Mouse (Mus musculus) stomach, postnatal 0 days (tissue): ENCODE results near the gene Nuak1. TPM values are rescaled to one million over a fixed set of nuclear protein-coding genes. Genes with fewer than 3 reads are reported as not detected.
"Not testable (repeated sequence)": the region's sequence is repeated elsewhere in the genome, so short reads cannot be mapped to it uniquely, and the experiment has no call there.

Source experiments
- ATAC-seq: fragments of 200-750 bp; cut with Nextera tagmentation; 2 replicates; pipeline ENCODE4 v1.8.0; 2017; ENCODE audit not compliant: low FRiP score, low TSS enrichment
- DNase-seq: peaks from one replicate; pipeline ENCODE4 v3.0.0-alpha.2; 2016; ENCODE audit warnings: low spot score
- H3K27ac ChIP-seq: fragments of 300-500 bp; sonication (generic); replicated peaks from 2 replicates; pipeline ENCODE4 v1.5.1; 2014; ENCODE audit warnings: mild to moderate bottlenecking, control low read depth
- H3K27me3 ChIP-seq: fragments of 300-500 bp; sonication (generic); 2 replicates; pipeline ENCODE4 v1.6.1; 2014; ENCODE audit warnings: low read length; ENCODE audit not compliant: control insufficient read depth, insufficient read depth
- H3K36me3 ChIP-seq: fragments of 300-500 bp; sonication (generic); 2 replicates; pipeline ENCODE4 v1.6.1; 2014; ENCODE audit warnings: low read length, mixed read lengths; ENCODE audit not compliant: control insufficient read depth, insufficient read depth
- H3K4me1 ChIP-seq: fragments of 300-500 bp; sonication (generic); replicated peaks from 2 replicates; pipeline ENCODE4 v1.6.1; 2014; ENCODE audit warnings: antibody characterized with exemption; ENCODE audit not compliant: control insufficient read depth, insufficient read depth
- H3K4me2 ChIP-seq: fragments of 300-500 bp; sonication (generic); replicated peaks from 2 replicates; pipeline ENCODE4 v1.6.1; 2014; ENCODE audit warnings: low read depth, mild to moderate bottlenecking, control low read depth, moderate library complexity
- H3K4me3 ChIP-seq: fragments of 300-500 bp; sonication (generic); 2 replicates; pipeline ENCODE4 v1.5.1; 2014; ENCODE audit warnings: low read depth, low read length, control low read depth
- H3K9ac ChIP-seq: fragments of 300-500 bp; sonication (generic); 2 replicates; pipeline ENCODE4 v1.6.1; 2014; ENCODE audit warnings: mild to moderate bottlenecking, low read length, control low read depth, mixed read lengths
- H3K9me3 ChIP-seq: fragments of 300-500 bp; sonication (generic); 2 replicates; pipeline ENCODE4 v1.6.1; 2016; ENCODE audit warnings: low read length; ENCODE audit not compliant: control insufficient read depth
- CTCF ChIP-seq: IDR thresholded peaks from 2 replicates; pipeline ENCODE4 v1.5.1; 2016; ENCODE audit warnings: antibody characterized with exemption, low read depth, mild to moderate bottlenecking, moderate library complexity
- EP300 ChIP-seq: optimal IDR thresholded peaks from 2 replicates; pipeline ENCODE3; 2016; ENCODE audit warnings: antibody characterized with exemption
- WGBS: fragments of 180-500 bp; shearing (Covaris S2); extraction: QIAGEN DNeasy Blood & Tissue Kit; methylation state at CpG from one replicate; pipeline ENCODE4 v1.1.7; 2014; 5-methylcytosine and 5-hydroxymethylcytosine counted together
- polyA plus RNA-seq: library from polyadenylated mRNA; unstranded; fragments of >200 nt; fragmentation: Nextera tagmentation; extraction: Ambion mirVana; gene quantifications from 2 replicates; pipeline ENCODE4 v1.2.1, GENCODE M21; 2015

Nuak1 gene
- 0.35 and 0.40 TPM in 2 replicates for polyA plus RNA-seq

- 0% methylated on average over 54 of the region's 94 CpGs for WGBS
- ATAC-seq: peak; percentile 87
- TF ChIP-seq CTCF (peak; percentile 28; the same call in 1 of the 2 replicates), EP300 (no peak)
These were observed at the start of gene Nuak1 for GRCm38 (mm10) chr10:84440541-84441433. Nuak1 (minus strand) TSS chr10:84440597.

DNA sequence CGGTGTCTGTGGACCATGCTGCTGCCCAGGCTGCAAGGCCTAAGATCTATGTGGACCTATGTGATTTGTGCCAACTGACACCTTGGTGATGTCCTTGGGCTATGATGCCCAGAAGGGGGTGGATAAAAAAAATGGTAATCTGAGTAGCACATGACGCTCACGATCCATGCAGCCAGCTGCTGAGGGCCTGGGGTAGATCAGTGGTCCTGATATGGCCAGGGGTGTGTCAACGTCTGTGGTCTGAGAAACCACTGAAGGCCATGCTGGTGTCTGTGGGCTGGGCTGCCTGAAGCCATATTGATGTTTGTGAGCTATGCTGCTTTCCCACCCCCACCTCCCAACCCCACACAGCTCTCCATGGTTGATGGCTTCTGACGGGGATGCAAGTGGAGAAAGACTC is 49.7 kb upstream of the Nuak1 start:
- no peak for ATAC-seq
- no peak overlapping the region for H3K9ac ChIP-seq
- WGBS: 89% methylated on average over 5 of the region's 5 CpGs
- no peak for TF ChIP-seq EP300
- TF ChIP-seq CTCF: no peak
- H3K9me3 ChIP-seq: no peaks in the 10 kb centered on the region
- no peak overlapping the region for H3K27ac ChIP-seq
- no peak for DNase-seq
- H3K4me1 ChIP-seq: no peaks in the 10 kb centered on the region
- H3K27me3 ChIP-seq: no peaks in the 10 kb centered on the region
- no peak overlapping the region for H3K4me3 ChIP-seq
- H3K4me2 ChIP-seq: no peak overlapping the region
- H3K36me3 ChIP-seq: no peaks in the 10 kb centered on the region

More at GRCm38 (mm10) chr10:84440541-84441433, at the start of gene Nuak1:
- Histone ChIP-seq H3K36me3 (no peaks in the 10 kb centered on the region), H3K4me3 (peak within 1 kb of the TSS; percentile 78), H3K4me1 (peaks cover 2% of the 10 kb centered on the region), H3K4me2 (peak within 1 kb of the TSS; percentile 90), H3K9me3 (no peaks in the 10 kb centered on the region), H3K27me3 (no peaks in the 10 kb centered on the region), H3K27ac (peak within 1 kb of the TSS; percentile 95), H3K9ac (peak within 1 kb of the TSS; percentile 98)
- peak; percentile 83 for DNase-seq

DNA sequence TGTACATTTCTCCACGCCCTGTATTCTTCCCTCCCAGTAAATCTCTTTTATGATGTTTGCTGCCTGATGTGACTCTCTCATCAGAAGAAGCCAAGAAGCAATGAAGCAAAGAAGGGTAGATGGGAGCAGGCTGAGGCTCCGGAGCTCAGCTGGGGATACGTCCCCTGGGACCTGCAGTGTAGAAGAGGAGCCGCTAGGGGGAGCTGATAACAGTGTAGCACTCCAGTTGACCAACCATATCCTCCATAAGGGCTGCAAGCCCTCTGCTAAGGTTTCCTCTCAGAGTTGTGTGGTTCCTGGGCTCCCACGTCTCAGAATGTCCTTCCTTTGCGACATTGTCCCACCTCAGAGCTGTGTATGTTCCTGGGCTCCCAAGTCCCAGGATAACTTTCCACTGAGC is 47.9 kb upstream of the Nuak1 start:
- Histone ChIP-seq H3K36me3 (no peaks in the 10 kb centered on the region), H3K27ac (no peak overlapping the region), H3K9ac (no peak overlapping the region), H3K9me3 (no peaks in the 10 kb centered on the region), H3K4me3 (no peak overlapping the region), H3K27me3 (no peaks in the 10 kb centered on the region), H3K4me2 (no peak overlapping the region), H3K4me1 (no peaks in the 10 kb centered on the region)
- 41% methylated on average over 6 of the region's 6 CpGs for WGBS
- ATAC-seq (no peak), DNase-seq (peak; percentile 67)
- peak; percentile 77 for TF ChIP-seq CTCF
- TF ChIP-seq EP300: no peak

DNA sequence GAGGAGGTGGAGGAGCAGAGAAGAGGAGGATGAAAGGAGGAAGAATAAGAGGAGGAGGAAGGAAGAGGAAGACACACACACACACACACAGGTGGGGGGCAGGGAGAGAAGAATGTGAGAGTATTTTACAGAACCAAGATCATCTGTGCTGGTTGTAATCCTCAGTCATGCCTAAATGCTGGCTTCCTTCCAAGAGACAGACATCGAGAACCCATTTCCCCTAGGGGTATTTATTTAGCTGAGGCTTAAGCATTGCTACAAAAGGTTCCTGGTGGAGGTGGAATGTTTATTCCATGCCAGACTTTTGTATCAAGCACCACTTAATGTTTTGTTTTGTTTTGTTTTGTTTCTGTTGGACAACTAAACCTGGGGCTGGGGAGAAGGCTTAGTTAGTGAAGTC is 44.3 kb upstream of the Nuak1 start:
- Histone ChIP-seq H3K27me3 (no peaks in the 10 kb centered on the region), H3K9me3 (no peaks in the 10 kb centered on the region), H3K4me2 (no peak overlapping the region), H3K36me3 (no peaks in the 10 kb centered on the region), H3K4me1 (no peaks in the 10 kb centered on the region), H3K27ac (no peak overlapping the region), H3K9ac (no peak overlapping the region), H3K4me3 (no peak overlapping the region)
- ATAC-seq (no peak), DNase-seq (no peak)
- TF ChIP-seq CTCF (no peak), EP300 (no peak)
- WGBS: 19% methylated on average over 1 of the region's 1 CpGs

DNA sequence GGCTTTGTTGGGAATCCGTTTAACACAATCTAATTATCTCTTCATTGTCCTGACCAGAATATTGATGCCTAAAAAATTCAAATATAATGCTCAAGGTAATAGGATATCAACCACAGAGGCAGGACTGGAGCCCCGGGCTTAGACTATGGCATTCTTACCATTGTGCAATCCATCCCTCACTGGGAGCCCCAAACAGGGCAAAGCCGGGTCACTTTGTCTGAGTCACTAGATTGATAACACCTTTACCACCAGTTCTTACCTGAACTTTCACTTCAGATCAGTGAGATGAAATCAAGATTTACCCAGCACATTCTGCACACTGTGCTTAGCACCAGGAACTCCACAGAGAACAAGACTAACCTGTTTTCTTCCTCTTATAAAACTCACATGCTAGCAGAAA is 43.2 kb upstream of the Nuak1 start:
- H3K36me3 ChIP-seq: no peaks in the 10 kb centered on the region
- H3K4me3 ChIP-seq: no peak overlapping the region
- H3K4me1 ChIP-seq: no peaks in the 10 kb centered on the region
- TF ChIP-seq CTCF: no peak
- no peak for TF ChIP-seq EP300
- WGBS: 49% methylated on average over 3 of the region's 3 CpGs
- H3K9me3 ChIP-seq: no peaks in the 10 kb centered on the region
- ATAC-seq: peak; percentile 85
- no peaks in the 10 kb centered on the region for H3K27me3 ChIP-seq
- DNase-seq: peak; percentile 49
- no peak overlapping the region; the same call in none of the 2 replicates for H3K27ac ChIP-seq
- H3K4me2 ChIP-seq: no peak overlapping the region
- H3K9ac ChIP-seq: no peak overlapping the region

- H3K27ac ChIP-seq: no peak overlapping the region; the same call in 1 of the 2 replicates
- no peak for TF ChIP-seq EP300
- peak; percentile 40 for TF ChIP-seq CTCF
- 69% methylated on average over 2 of the region's 2 CpGs for WGBS
These were observed 42.7 kb upstream of the Nuak1 start for GRCm38 (mm10) chr10:84483069-84483468.

GRCm38 (mm10) chr10:84482418-84482817 is 42.0 kb upstream of the Nuak1 start:
- H3K9me3 ChIP-seq, H3K27me3 ChIP-seq, DNase-seq, H3K4me2 ChIP-seq, H3K36me3 ChIP-seq, H3K9ac ChIP-seq, H3K4me1 ChIP-seq, H3K4me3 ChIP-seq, H3K27ac ChIP-seq, ATAC-seq: not testable (repeated sequence)
- 93% methylated on average over 15 of the region's 15 CpGs for WGBS

More at GRCm38 (mm10) chr10:84483069-84483468, 42.7 kb upstream of the Nuak1 start:
- Histone ChIP-seq H3K27me3 (no peaks in the 10 kb centered on the region), H3K9ac (no peak overlapping the region), H3K4me1 (no peaks in the 10 kb centered on the region), H3K4me2 (no peak overlapping the region), H3K4me3 (no peak overlapping the region), H3K9me3 (no peaks in the 10 kb centered on the region), H3K36me3 (no peaks in the 10 kb centered on the region)
- DNase-seq: no peak
- ATAC-seq: no peak
